Mouse (Mus musculus) erythroblast, embryonic 14.5 days (primary cell): Measurements from ENCODE around the gene Atp2b2.

Source experiments
- GATA1 ChIP-seq: IDR thresholded peaks from 2 replicates; pipeline ENCODE4 v1.6.1; 2012; ENCODE audit warnings: low read length, inconsistent platforms, mixed read lengths
- TAL1 ChIP-seq: IDR thresholded peaks from 3 replicates; pipeline ENCODE4 v1.6.1; 2012; ENCODE audit warnings: low read length, inconsistent platforms, mixed read lengths

GRCm38 (mm10) chr6:114032822-114033221 lies 9.6 kb downstream of the Atp2b2 start:
- TF ChIP-seq TAL1: no peak
- TF ChIP-seq GATA1: no peak
